Mouse (Mus musculus) layer of hippocampus, adult 18-20 months (tissue): Measurements from ENCODE around the gene Pcf11. TPM values are rescaled to one million over a fixed set of nuclear protein-coding genes. Genes with fewer than 3 reads are reported as not detected.

Experiments used
- DNase-seq, 2 experiments: peaks; one replicate each; pipeline ENCODE4 v3.0.0; 2022; ENCODE audit warnings: low spot score in 2 of 2
- long read RNA-seq: library from polyadenylated mRNA; stranded (forward); transcript quantifications from one replicate; pipeline ENCODE4 v2.0.0, GENCODE M21; 2021
- total RNA-seq, 2 experiments: library from RNA; stranded (reverse); gene quantifications; 2 replicates each; pipeline ENCODE4 v1.2.3; 2021

Gene Pcf11
- 10 to 100 TPM; 57.0 to 69.4 TPM for total RNA-seq
- long read RNA-seq, full-length matches to known transcripts, result 3 of 8 reads
- long read RNA-seq, partial matches to known transcripts, result 5 of 8 reads
- long read RNA-seq, other reads (novel, unspliced or antisense), result 0 of 8 reads

DNA sequence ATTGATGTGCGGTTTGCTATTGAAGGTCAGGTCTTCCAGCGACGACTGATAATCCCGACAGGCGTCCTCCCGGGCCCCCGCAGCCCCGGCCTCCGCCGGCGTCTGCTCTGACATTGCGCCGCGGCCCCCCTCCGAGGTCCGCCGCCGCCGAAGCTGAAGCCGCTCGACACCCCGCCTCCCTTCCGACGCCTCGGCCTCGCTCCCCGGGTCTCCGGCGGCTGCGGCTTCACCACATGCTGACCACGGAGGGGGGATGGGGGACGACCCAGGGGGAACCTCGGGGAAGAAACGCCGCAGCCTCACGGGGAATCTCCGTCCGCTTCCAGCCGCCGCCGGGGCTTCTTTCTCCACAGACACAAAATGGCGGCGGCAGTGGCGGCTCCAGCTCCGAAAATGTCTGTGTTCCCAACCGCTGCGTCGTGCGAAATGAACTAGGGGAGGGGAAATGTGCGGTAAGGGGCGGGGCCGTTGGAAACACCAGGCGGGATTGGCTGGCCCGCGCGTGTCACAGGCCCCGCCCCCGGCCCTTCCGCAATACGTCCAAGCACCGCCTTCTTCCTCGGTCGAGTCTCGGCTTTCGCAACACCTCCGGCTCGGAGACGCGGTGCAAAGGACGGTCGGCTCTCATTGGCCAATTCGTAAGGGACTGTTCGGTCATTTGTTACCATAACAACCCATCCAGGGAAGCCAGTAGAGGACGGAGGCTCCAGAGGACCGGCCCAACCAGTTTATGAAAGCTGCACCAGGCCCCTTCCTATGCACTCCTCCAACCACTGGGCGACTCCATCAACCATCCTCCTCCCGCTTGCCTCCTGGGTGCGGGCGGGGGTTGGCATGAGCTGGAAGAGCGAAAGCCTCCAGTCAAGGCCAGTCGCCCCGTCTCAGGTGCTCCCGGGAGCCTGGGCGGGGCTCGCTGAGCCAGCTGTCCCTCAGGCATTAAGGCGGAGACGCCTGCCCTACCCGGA lies at the start of gene Pcf11:
Gene Pcf11, minus strand, starts transcription at position 428 of the 965 bp plus-strand sequence.
- DNase-seq, result peak; percentile 95 to 97

GRCm38 (mm10) chr7:92715055-92715454 lies 45.3 kb upstream of the Pcf11 start:
- no peak for DNase-seq

DNA sequence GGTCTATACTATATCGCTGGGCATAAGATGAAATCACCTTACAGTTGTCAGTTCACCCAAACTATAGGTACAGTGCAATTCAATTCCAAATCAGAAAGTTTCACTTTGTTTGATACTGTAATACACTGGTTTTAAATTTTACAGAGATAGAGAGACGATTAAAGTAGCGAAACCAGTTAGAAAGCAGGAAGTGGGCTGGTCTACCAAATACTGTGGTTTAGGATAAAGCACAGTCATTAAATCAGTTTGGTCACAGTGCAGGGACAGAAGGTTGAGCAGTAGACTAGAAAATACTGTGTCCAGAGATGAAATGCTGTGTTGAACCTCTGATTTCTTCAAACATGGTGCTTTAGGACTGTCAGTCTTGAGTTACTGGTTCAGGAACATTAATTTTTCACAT lies 41.9 kb upstream of the Pcf11 start:
- DNase-seq, result no peak

DNA sequence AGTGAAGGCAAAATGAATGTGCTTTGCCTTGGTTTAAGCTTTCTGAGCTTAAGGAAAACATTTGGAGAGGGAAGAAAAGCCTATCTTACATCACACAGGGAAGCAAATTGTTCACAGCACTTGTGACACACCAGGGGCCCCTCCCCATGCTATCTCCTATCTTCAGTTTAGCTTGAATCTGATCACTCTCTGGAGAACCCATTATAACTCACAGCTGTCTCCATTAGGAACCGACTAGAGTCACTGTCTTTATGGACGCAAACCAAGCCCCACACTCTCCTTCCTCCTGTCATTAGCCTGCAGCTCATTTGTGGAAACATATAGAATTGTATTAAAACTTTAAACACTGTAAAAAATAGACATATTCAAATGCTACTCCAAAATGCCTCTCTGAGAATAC lies 39.8 kb upstream of the Pcf11 start:
- DNase-seq, result no peak

DNA sequence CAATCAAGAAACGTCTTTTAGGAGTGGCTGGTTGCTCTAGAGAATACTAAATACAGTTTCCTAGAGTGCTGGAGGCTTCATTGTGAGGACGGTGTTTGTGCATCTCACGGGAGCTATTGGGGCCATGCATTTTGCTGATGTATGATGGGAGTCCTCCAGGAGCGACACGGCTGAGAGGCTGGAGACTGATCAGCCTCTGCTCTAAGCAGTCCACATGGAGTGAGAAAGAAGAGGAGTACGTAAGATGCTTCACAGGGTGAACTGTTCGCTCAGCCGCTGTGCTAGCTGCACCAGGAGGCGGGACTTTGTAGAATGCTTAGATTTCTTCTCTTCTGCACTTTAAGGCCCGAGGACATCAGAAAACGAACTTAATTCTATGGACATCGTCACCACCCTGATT lies 37.0 kb upstream of the Pcf11 start:
- no peak for DNase-seq

DNA sequence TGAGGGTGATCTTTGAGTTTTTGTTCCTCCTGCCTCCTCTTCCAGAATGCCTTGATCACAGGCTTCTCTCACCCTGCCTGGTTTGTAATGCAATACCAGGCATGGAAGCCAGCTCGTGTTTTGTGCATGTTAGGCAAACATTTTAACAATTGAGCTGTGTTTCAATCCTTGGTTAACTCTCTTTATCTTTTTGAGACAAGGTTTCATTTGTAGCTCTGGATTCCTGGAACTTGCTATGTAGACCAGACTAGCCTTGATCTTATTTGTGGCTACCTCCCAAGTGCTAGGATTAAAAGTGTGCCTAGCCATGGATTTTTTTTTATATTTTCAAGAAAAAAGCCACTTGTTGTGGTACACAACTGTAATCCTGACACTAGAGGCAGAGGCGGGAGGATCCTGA lies 35.8 kb upstream of the Pcf11 start:
- DNase-seq, result no peak

- DNase-seq, result no peak
Measured at GRCm38 (mm10) chr7:92703661-92704060, 33.9 kb upstream of the Pcf11 start.

DNA sequence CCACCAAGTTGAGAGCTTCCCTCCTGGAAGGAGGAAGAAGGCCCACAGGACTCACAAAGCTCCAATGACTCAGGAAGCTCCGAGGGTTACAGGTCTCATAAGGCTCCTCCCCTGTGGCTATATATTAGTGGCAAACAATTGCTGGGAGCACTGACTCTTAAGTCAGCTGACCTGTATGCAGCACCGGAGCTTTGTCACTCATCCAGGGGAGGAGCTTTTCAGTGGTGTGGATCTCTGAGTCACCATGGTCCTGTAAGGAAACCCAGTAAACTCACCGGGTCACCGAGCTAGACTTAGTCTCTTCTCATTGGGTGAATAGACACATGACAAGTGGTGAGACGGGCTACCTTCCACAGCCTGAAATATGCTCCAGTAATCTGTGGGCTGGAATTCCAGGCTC lies 29.0 kb upstream of the Pcf11 start:
- DNase-seq, result no peak

GRCm38 (mm10) chr7:92696395-92696794 lies 26.7 kb upstream of the Pcf11 start:
- no peak for DNase-seq

DNA sequence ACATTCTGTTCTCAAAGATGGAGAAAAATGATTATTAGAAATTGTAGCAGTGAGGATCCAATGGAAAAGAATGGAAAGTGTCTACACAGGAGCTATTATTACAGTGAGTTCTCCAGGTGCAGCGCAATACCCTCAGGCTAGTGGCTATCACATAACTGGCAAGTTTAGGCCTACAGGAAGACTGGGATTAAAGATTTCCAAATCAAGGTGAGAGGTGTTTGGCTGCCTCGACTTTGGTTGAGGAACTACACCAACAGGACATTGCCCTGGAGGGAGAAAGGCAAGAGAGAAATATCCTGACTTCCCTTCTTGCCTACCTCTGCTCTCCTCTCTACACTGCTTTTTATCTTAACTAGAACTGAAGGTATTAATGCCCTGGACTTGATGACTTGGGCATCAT lies 19.4 kb upstream of the Pcf11 start:
- no peak for DNase-seq

GRCm38 (mm10) chr7:92688299-92688669 lies 18.6 kb upstream of the Pcf11 start:
- DNase-seq, result no peak

- no peak for DNase-seq
Measured at GRCm38 (mm10) chr7:92687556-92688298, 18.0 kb upstream of the Pcf11 start.

GRCm38 (mm10) chr7:92677346-92677745 lies 7.6 kb upstream of the Pcf11 start:
- DNase-seq, result no peak

- DNase-seq, result no peak
Measured at GRCm38 (mm10) chr7:92675131-92675530, 5.4 kb upstream of the Pcf11 start.

- DNase-seq, result peak; percentile 42 to 65
Measured at GRCm38 (mm10) chr7:92668791-92669506, 785 bp downstream of the Pcf11 start.

DNA sequence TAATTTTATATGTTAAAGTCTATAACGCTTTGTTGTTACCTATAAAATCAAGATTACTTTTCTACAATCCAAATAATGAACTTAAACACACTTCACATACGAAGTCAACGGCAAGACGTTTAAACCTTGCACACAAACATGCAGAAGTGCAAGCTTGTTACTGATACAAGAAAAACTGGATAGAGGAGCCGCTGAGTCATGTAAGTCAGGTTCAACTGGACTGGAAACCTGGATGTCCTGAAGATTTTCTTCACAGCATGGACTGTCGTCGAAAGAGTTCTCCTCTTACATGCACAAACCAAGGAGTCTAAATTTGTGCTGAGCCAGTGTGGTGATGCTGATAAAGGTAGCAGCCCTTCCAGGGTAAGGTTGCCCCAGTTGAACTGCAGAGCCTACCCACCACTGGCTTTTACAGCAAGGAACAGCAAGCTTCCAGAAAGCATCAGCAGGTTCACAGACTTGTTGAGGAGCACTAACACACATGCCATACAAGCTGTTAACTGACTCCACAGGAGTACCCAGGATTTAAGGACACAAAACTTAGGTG lies 3.4 kb downstream of the Pcf11 start:
- DNase-seq, result no peak

GRCm38 (mm10) chr7:92658050-92658449 lies 11.7 kb downstream of the Pcf11 start:
- DNase-seq, result no peak

GRCm38 (mm10) chr7:92656386-92656785 lies 13.3 kb downstream of the Pcf11 start:
- no peak for DNase-seq

GRCm38 (mm10) chr7:92653329-92653728 lies 16.4 kb downstream of the Pcf11 start:
- DNase-seq, result no peak

DNA sequence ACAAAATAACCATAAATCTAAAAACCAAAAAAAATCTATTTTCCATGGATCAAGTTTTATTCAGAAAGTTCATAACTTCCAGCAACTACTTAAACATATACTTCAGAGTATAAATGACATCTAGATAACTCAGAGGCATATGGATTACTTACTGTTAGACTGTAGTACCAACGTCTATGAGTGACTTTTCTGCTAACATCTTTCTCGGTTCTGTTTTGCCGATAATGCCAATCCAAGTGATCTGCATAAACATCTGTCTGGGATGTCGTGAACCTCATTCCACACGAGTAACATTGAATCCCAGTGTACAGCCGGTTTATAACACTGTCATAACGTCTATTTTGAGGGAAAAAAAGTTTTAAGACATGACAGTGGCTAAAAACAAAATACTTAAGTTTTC lies 21.9 kb downstream of the Pcf11 start:
- DNase-seq, result no peak

- DNase-seq, result no peak
Measured at GRCm38 (mm10) chr7:92642358-92642757, 27.4 kb downstream of the Pcf11 start.
